Mouse (Mus musculus): ENCODE results near the gene Wasl. TPM values are rescaled to one million over a fixed set of nuclear protein-coding genes. Genes with fewer than 3 reads are reported as not detected.

Gene Wasl
- polyA plus RNA-seq (2017; shearing (Covaris generic)) = 9.4 TPM

GRCm38 (mm10) chr6:24664867-24665458 lies at the start of gene Wasl:
TSS of gene Wasl (minus strand) at chr6:24665009.

GRCm38 (mm10) chr6:24597500-24597899 lies 67.3 kb downstream of the Wasl start, which contains the start of gene Lmod2:
TSS of gene Lmod2 (plus strand) at chr6:24597762.

Other genes starting within 250 kb of the Wasl start
- gene Iqub, start 149.9 kb downstream of the Wasl start, polyA plus RNA-seq (2017; shearing (Covaris generic)) = not detected
- 194 TPM for gene Ndufa5, start 137.0 kb downstream of the Wasl start, polyA plus RNA-seq (2017; shearing (Covaris generic))
- not detected for gene Asb15, start 136.9 kb downstream of the Wasl start, polyA plus RNA-seq (2017; shearing (Covaris generic))
- not detected for gene Lmod2, start 67.2 kb downstream of the Wasl start, polyA plus RNA-seq (2017; shearing (Covaris generic))
- not detected for gene Hyal6, start 68.2 kb upstream of the Wasl start, polyA plus RNA-seq (2017; shearing (Covaris generic))
- not detected for gene Hyal4, start 83.3 kb upstream of the Wasl start, polyA plus RNA-seq (2017; shearing (Covaris generic))
- not detected for gene Spam1, start 126.2 kb upstream of the Wasl start, polyA plus RNA-seq (2017; shearing (Covaris generic))
- gene Hyal5, start 193.0 kb upstream of the Wasl start, polyA plus RNA-seq (2017; shearing (Covaris generic)) = not detected

Measured in CD4-positive, CD25-positive, alpha-beta regulatory T cell, adult 9 weeks (primary cell).